Mouse (Mus musculus) embryonic facial prominence, embryonic 10.5 days (tissue): ENCODE data around the gene Scly. TPM values are rescaled to one million over a fixed set of nuclear protein-coding genes. Genes with fewer than 3 reads are reported as not detected.

Experiments
- polyA plus RNA-seq: library from polyadenylated mRNA; unstranded; fragments of >200 nt; fragmentation: Nextera tagmentation; extraction: Ambion mirVana; gene quantifications from 2 replicates; pipeline ENCODE4 v1.2.1, GENCODE M21; 2016

The Scly gene
- polyA plus RNA-seq, 1 experiment from 2014 or later, result 16.5 TPM

Other genes with a start within 250 kb of the Scly start
- gene Rbm44, start 153.2 kb upstream of the Scly start, polyA plus RNA-seq, result 0.87 and 1.2 TPM in 2 replicates
- 0.47 and 0.61 TPM in 2 replicates for gene Ramp1, start 118.5 kb upstream of the Scly start, polyA plus RNA-seq
- 87.6 and 100 TPM in 2 replicates for gene Ube2f, start 48.0 kb upstream of the Scly start, polyA plus RNA-seq
- 0.05 and 0.09 TPM in 2 replicates for gene Espnl, start 23.7 kb downstream of the Scly start, polyA plus RNA-seq
- 0.21 and 0.22 TPM in 2 replicates for gene Klhl30, start 52.7 kb downstream of the Scly start, polyA plus RNA-seq
- 1.8 and 2.0 TPM in 2 replicates for gene Erfe, start 68.1 kb downstream of the Scly start, polyA plus RNA-seq
- 175 and 177 TPM in 2 replicates for gene Ilkap, start 100.5 kb downstream of the Scly start, polyA plus RNA-seq
- 136 and 144 TPM in 2 replicates for gene Hes6, start 115.7 kb downstream of the Scly start, polyA plus RNA-seq
- 1.3 and 2.0 TPM in 2 replicates for gene Per2, start 161.0 kb downstream of the Scly start, polyA plus RNA-seq
- 12.4 and 14.1 TPM in 2 replicates for gene Traf3ip1, start 196.3 kb downstream of the Scly start, polyA plus RNA-seq
- gene Asb1, start 242.2 kb downstream of the Scly start, polyA plus RNA-seq, result 6.5 and 7.3 TPM in 2 replicates